ENCODE assay signal across 9 mouse cellular contexts in the genomic region with DNA sequence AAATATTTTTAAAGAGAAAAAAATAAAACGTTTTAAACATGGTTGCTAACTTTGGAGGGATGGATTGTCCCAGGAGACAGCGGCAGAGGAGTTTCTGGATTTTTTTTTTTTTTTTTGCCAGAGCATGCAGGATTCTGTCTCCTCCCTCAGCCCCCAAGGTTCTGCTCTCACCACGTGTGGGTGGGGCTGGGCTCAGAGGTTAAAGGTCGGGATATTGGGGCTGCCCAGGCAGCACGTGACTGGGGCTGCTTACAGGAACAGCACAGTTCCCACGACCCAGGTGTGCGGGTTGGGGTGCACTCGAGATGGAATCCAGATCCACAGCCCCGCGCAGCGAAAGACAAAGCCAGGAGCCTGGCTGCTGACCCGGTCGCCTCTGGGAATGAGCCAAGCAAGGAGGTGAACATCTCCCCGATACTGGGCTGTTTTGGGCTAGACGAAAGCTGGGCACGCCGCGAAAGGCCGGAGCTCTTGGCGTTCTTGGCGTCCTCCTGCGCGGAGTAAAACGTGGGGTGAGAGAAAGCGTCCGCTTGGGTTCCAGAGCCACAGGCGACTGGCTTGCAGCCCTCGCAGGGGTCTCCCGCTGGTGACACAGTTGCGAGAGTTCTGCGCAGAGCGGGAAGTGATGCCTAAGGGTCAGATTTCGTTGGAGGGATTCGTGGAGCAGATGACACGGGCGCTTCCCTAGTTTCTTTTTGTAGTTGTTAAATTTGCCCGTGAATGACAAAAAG. TPM values are rescaled to one million over a fixed set of nuclear protein-coding genes. Genes with fewer than 3 reads are reported as not detected.
DNase-seq lines count a peak whose midpoint lies in the region; ATAC-seq and TF ChIP-seq lines count a peak whose summit lies in the region.
"Had no signal": no experiment of that assay in that cellular context is flagged by ENCODE, and none has a peak within 500 bp of the region (broad histone marks: within the 10 kb centered on the region; RNA-seq: fewer than 3 reads in every experiment).

No protein-coding gene starts in this region.

- H3K27ac ChIP-seq in lung, postnatal 0 days (ENCODE audit: low read length): no peak overlapping the region
- H3K27ac ChIP-seq in neural tube, embryonic 15.5 days (replicated peaks): no peak overlapping the region

- no peak overlapping the region for H3K4me2 ChIP-seq in lung, postnatal 0 days (replicated peaks; ENCODE audit: low read depth, low read length)
- H3K4me2 ChIP-seq in neural tube, embryonic 15.5 days: peak overlapping the region; percentile 11

- no peak overlapping the region for H3K9ac ChIP-seq in lung, postnatal 0 days (replicated peaks; ENCODE audit: low read depth)
- H3K9ac ChIP-seq in neural tube, embryonic 15.5 days (replicated peaks): no peak overlapping the region

- ATAC-seq in lung, postnatal 0 days: no peak
- no peak for ATAC-seq in neural tube, embryonic 15.5 days (ENCODE audit: low FRiP score)
- ATAC-seq in monocyte, adult 5-6 weeks (replicated peaks; ENCODE audit: insufficient number of reproducible peaks, low FRiP score, low TSS enrichment, poor library complexity, severe bottlenecking): no peak

- H3K27me3 ChIP-seq in lung, postnatal 0 days (replicated peaks; ENCODE audit: insufficient read depth, low read length): peaks cover 66% of the 10 kb centered on the region
- peaks cover 74% of the 10 kb centered on the region for H3K27me3 ChIP-seq in neural tube, embryonic 15.5 days (replicated peaks)

- under 1% methylated on average over 37 of the region's 37 CpGs for WGBS in lung, postnatal 0 days
- WGBS in neural tube, embryonic 15.5 days: 1% methylated on average over 37 of the region's 37 CpGs

- 0 out of 2 replicates have a peak overlapping the region, but pooled peaks have one; percentile 2 for H3K4me3 ChIP-seq in lung, postnatal 0 days (ENCODE audit: low read depth, low read length)
- H3K4me3 ChIP-seq in neural tube, embryonic 15.5 days (replicated peaks): 0 out of 2 replicates have a peak overlapping the region, but pooled peaks have one; percentile 1

- H3K9me3 ChIP-seq in lung, postnatal 0 days (ENCODE audit: low read length): no peaks in the 10 kb centered on the region
- no peaks in the 10 kb centered on the region for H3K9me3 ChIP-seq in neural tube, embryonic 15.5 days (replicated peaks)

- H3K4me1 ChIP-seq in lung, postnatal 0 days (ENCODE audit: insufficient read depth, low read depth, low read length): peaks cover 7% of the 10 kb centered on the region
- peaks cover 31% of the 10 kb centered on the region for H3K4me1 ChIP-seq in neural tube, embryonic 15.5 days

- no peak for TF ChIP-seq EP300 in lung, postnatal 0 days (IDR thresholded peaks at IDR 0.05)

- TF ChIP-seq CTCF in lung, postnatal 0 days (IDR thresholded peaks at IDR 0.05): no peak

- peak; percentile 15 to 60 for DNase-seq in adrenal gland, adult (ENCODE audit: inconsistent age in 2 of 2, low spot score in 1 of 2)
- no peak for DNase-seq in adrenal gland, adult 18-20 months (ENCODE audit: low spot score in 2 of 2)
- DNase-seq in lung, postnatal 0 days (ENCODE audit: low spot score): no peak
- no peak for DNase-seq in lung, postnatal 36 days
- peak; percentile 49 for DNase-seq in induced T-regulatory cell, adult 2 months (ENCODE audit: low read depth)
- DNase-seq in frontal cortex, postnatal 10 days (ENCODE audit: low spot score in 2 of 2): no peak

- H3K36me3 ChIP-seq in lung, postnatal 0 days (ENCODE audit: insufficient read depth, low read length): no peaks in the 10 kb centered on the region
- no peaks in the 10 kb centered on the region for H3K36me3 ChIP-seq in neural tube, embryonic 15.5 days

RNA-seq across cellular contexts. Expression of a gene that starts 3.3 kb away (rescaled TPM):
- 10 to 100 TPM; 57.0 to 69.0 TPM for total RNA-seq in adrenal gland, adult 18-20 months (2021)
- 92.6 and 101 TPM in 2 replicates for polyA plus RNA-seq in lung, postnatal 0 days (2015; fragmentation: Nextera tagmentation; extraction: Ambion mirVana)
- 141 and 157 TPM in 2 replicates for polyA plus RNA-seq in neural tube, embryonic 15.5 days (2015; fragmentation: Nextera tagmentation; extraction: Ambion mirVana)
- 54.8 to 73.5 TPM (median 65.2 TPM) in 3 replicates for total RNA-seq in monocyte, adult 5-6 weeks (2017)

RNA-seq across cellular contexts. Expression of a gene that starts 8.1 kb away (rescaled TPM):
- total RNA-seq in adrenal gland, adult 18-20 months (2021): not detected
- not detected in 2 replicates for polyA plus RNA-seq in lung, postnatal 0 days (2015; fragmentation: Nextera tagmentation; extraction: Ambion mirVana)
- 0.82 and 1.3 TPM in 2 replicates for polyA plus RNA-seq in neural tube, embryonic 15.5 days (2015; fragmentation: Nextera tagmentation; extraction: Ambion mirVana)
- not detected in 3 replicates for total RNA-seq in monocyte, adult 5-6 weeks (2017)
- polyA plus RNA-seq: cortical plate, adult 2 months had no signal

RNA-seq across cellular contexts. Expression of a gene that starts 14.0 kb away (rescaled TPM):
- not detected for total RNA-seq in adrenal gland, adult 18-20 months (2021)
- polyA plus RNA-seq in lung, postnatal 0 days (2015; fragmentation: Nextera tagmentation; extraction: Ambion mirVana): not detected in 2 replicates
- 0.54 and 0.89 TPM in 2 replicates for polyA plus RNA-seq in neural tube, embryonic 15.5 days (2015; fragmentation: Nextera tagmentation; extraction: Ambion mirVana)
- not detected in 3 replicates for total RNA-seq in monocyte, adult 5-6 weeks (2017)
- polyA plus RNA-seq: cortical plate, adult 2 months had no signal

Comparison
In these comparisons a context has a peak if more than half of its experiments do, and no peak if none do; other contexts are left out.
1. DNase-seq: peak in adrenal gland, adult (2 of 2) and induced T-regulatory cell, adult 2 months (single experiment); none in adrenal gland, adult 18-20 months (0 of 2), lung, postnatal 0 days (single experiment), lung, postnatal 36 days (single experiment) and frontal cortex, postnatal 10 days (0 of 2).